Mouse (Mus musculus) adrenal gland, postnatal 10 days (tissue): ENCODE data around the gene Dock10. TPM values are rescaled to one million over a fixed set of nuclear protein-coding genes. Genes with fewer than 3 reads are reported as not detected.

ENCODE experiments used
- DNase-seq: peaks from one replicate; pipeline ENCODE4 v3.0.0; 2021; ENCODE audit warnings: mixed read lengths
- total RNA-seq, 2 experiments: library from RNA; stranded (reverse); gene quantifications; 2 replicates each; pipeline ENCODE4 v1.2.3; 2021

Gene Dock10
- total RNA-seq, 2 experiments from 2014 or later: 19.2 to 23.7 TPM

GRCm38 (mm10) chr1:80728183-80728582 is 30.1 kb downstream of the Dock10 start:
- no peak for DNase-seq

GRCm38 (mm10) chr1:80727403-80727802 is 30.9 kb downstream of the Dock10 start:
- DNase-seq: no peak

- DNase-seq: peak; percentile 71
Observed at GRCm38 (mm10) chr1:80722647-80723046, 35.7 kb downstream of the Dock10 start.

- DNase-seq: no peak
Observed at GRCm38 (mm10) chr1:80722001-80722400, 36.3 kb downstream of the Dock10 start.

- DNase-seq: no peak
Observed at GRCm38 (mm10) chr1:80721181-80721580, 37.1 kb downstream of the Dock10 start.

DNA sequence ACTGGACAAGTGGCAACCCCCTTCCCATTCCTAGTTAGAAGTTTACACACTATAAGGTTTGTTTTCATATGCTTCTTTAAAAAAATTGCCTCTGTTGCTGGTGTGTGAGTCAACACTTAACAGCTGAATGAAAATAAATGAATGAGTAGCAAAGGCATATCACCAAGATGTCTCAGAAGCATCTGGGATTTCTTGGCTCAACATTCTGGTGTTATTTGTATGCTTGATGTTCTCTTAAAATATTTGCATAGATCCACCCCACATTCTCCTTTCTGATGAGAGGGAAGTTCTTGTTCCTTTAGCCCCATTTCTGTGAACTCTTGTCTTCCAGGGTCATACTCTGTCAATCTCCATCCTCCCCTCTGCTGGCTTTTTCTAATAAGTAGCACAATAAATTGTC is 38.2 kb downstream of the Dock10 start:
- DNase-seq: no peak

GRCm38 (mm10) chr1:80719436-80719835 is 38.9 kb downstream of the Dock10 start:
- no peak for DNase-seq

- no peak for DNase-seq
Observed at GRCm38 (mm10) chr1:80718666-80719065, 39.7 kb downstream of the Dock10 start.

DNA sequence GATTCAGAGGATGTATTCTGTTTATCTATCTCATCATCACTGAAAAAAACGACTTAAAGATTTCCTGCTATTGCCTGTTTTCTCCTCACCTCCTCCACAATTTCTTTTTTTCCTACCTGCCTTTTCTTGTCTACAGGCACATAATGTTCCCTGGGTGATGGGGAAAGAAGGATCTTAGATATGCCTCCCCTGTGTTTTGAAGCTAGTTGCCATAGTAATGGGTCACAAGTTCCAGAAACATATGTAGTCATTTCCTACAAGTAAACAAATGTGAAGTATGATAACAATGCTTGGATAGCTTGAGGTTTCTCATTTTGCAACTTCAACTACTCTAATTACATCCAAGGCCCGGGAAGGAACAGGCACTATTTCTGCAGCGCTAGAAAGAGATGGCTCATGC is 42.4 kb downstream of the Dock10 start:
- DNase-seq: no peak

- DNase-seq: no peak
Observed at GRCm38 (mm10) chr1:80713920-80714319, 44.4 kb downstream of the Dock10 start.

DNA sequence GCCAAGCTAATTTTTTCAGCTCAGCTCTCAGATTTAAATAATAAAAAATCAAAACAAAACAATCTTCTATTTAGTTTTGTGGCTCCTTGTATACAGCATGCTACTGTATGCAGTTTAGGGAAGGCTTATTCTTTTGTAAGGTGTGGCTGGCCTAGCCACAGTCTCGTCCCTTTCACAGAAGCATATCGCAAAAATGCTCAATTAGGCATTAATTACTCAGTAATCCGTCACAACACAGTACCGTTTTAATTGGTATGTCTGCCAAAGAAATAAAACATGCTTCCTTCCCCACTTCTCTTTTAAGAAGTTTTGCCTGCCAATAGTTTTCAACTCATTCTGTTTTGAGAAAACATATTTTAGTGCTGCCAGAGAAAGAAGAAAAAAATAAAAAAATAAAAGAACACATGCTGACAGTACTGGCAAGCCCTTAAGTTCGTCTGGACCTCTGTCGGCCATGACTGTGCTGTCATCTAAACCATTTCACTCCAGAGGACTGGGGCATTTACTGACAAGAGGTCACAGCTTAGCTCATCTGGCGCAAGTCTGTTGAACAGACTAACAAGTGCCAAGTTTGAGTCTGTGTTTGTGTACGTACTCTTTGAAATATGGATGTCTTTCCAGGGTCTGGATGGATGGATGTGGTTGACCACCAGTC is 47.6 kb downstream of the Dock10 start:
- no peak for DNase-seq

DNA sequence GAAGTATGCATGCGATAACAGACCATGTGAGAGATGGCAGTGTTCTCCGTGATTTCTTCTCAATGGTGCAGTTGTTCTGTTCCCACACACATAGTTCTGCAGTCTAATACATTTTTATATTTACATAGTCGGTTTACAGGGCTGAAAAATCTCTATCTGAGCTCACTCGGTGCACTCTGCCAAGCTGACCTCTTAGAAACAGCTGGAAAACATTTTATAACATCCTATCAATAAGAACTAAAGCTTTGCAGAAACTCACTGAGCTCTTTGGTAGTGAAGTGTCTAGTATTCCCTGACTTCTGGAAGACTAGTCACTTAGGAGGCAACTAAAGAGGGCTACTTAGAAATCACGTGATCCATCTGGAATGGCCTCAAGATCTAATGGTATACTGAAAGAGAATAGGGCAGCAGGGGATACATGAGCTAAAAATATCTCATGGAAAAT is 48.2 kb downstream of the Dock10 start:
- no peak for DNase-seq

- no peak for DNase-seq
Observed at GRCm38 (mm10) chr1:80709299-80709698, 49.0 kb downstream of the Dock10 start.

DNA sequence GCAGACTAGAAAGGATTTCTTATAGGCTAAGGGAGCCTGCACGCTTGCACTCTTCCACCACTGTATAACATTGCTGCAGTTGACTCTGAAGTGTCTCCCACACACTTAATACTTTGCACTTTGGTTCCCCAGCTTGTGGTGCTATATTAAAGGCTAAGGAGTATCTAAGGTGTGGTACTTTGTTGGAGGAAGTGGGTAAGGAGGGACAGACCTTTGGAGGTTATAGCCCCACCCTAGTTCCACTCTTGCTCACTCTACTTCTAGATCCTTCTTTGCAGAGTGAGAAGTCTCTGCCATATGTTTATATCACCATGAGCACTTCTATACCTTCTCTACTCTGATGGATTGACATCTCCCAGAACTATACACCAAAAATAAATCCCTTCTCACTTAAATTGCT is 55.0 kb downstream of the Dock10 start:
- no peak for DNase-seq

GRCm38 (mm10) chr1:80676004-80676673 is 82.2 kb downstream of the Dock10 start:
- no peak for DNase-seq

DNA sequence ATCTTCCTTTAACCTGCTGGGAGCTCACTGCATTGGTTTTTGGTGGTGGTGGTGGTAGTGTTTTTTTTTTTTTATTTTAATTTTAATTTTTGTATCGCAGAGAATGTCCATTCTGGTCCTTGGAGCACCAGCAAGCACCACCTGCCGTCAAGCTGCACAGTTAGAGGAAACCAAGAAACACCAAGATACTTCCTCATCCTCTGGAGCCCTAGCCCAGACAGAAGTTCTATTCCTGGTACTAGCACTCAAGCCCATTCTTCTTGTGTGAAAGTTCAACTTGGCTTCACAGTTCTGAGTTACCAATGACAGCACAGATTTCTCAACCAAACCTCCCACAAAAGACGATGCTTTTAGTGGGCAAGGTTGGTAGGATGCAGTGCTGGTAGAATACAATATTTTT is 86.6 kb downstream of the Dock10 start:
- no peak for DNase-seq

DNA sequence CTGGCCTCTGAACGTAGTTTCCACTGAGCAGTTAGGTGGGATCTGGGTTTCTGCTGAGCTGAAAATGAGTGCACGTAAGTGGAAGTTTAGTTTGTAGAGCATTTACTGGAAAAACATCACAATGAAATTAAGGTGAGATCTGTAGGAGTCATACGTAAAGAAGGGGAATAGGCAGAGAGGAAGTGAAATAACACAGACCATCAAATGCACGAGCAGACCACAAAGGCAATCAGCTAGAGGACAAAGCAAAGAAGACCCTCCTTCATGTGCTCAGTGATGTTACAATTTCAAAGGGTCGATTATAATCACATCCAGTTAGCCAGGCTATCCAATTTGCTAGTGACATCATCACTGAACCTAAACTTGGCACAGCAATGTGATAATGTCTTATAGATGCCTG is 87.3 kb downstream of the Dock10 start:
- DNase-seq: no peak

GRCm38 (mm10) chr1:80670387-80670786 is 87.9 kb downstream of the Dock10 start:
- no peak for DNase-seq

GRCm38 (mm10) chr1:80665761-80666160 is 92.6 kb downstream of the Dock10 start:
- DNase-seq: no peak

- DNase-seq: peak; percentile 3
Observed at GRCm38 (mm10) chr1:80665161-80665560, 93.2 kb downstream of the Dock10 start.

GRCm38 (mm10) chr1:80661506-80662402 is 96.6 kb downstream of the Dock10 start:
- no peak for DNase-seq

GRCm38 (mm10) chr1:80659465-80660245 is 98.7 kb downstream of the Dock10 start:
- DNase-seq: no peak
